Mouse (Mus musculus): ENCODE data around the gene Tbcel. TPM values are rescaled to one million over a fixed set of nuclear protein-coding genes. Genes with fewer than 3 reads are reported as not detected.

The Tbcel gene
- polyA plus RNA-seq, 1 experiment from 2014 or later = 4.4 TPM

Small RNA genes lying within 50 kb of the gene (microRNA-seq; reads per million reads assigned to microRNA genes)
- gene Gm44311 = not detected

Other genes starting within 250 kb of the Tbcel start
- gene Sc5d, start 243.6 kb downstream of the Tbcel start, polyA plus RNA-seq (2015; fragmentation: Nextera tagmentation; extraction: Ambion mirVana) = 73.1 and 74.4 TPM in 2 replicates
- gene Tecta, start 107.9 kb downstream of the Tbcel start, polyA plus RNA-seq (2015; fragmentation: Nextera tagmentation; extraction: Ambion mirVana) = 0.41 and 0.60 TPM in 2 replicates

Data from midbrain, embryonic 15.5 days (tissue).